Mouse (Mus musculus) CH12.LX (cell line): ENCODE results near the gene Elf5. TPM values are rescaled to one million over a fixed set of nuclear protein-coding genes. Genes with fewer than 3 reads are reported as not detected.
A peak's percentile ranks its signal among the peaks of the same experiment; 100 is the strongest.

Experiments used
- DNase-seq: peaks from one replicate; pipeline ENCODE4 v3.0.0-alpha.2; 2013; ENCODE audit errors: extremely low read depth
- H3K27ac ChIP-seq: 2 replicates; pipeline ENCODE4 v1.5.1; 2012; ENCODE audit warnings: low read depth, mild to moderate bottlenecking, control low read depth, moderate library complexity; ENCODE audit not compliant: insufficient read depth
- H3K27me3 ChIP-seq: replicated peaks from 2 replicates; pipeline ENCODE3; 2012; ENCODE audit warnings: inconsistent platforms
- H3K36me3 ChIP-seq, 2 experiments: replicated peaks in 1 of 2; 2 replicates each; pipeline versions ENCODE3 to v1.6.1; 2012; ENCODE audit warnings: inconsistent platforms in 1 of 2, low read length in 1 of 2, mild to moderate bottlenecking in 1 of 2, mixed read lengths in 1 of 2, moderate library complexity in 1 of 2; ENCODE audit not compliant: control insufficient read depth in 1 of 2, insufficient read depth in 1 of 2
- H3K4me1 ChIP-seq, 2 experiments: 2 replicates each; pipeline ENCODE4 v1.6.1; 2012; ENCODE audit warnings: inconsistent platforms in 1 of 2, moderate library complexity in 1 of 2; ENCODE audit not compliant: insufficient read depth in 2 of 2, control insufficient read depth in 1 of 2
- H3K4me2 ChIP-seq: 2 replicates; pipeline ENCODE4 v1.6.1; 2012; ENCODE audit warnings: low read depth, mild to moderate bottlenecking, control low read depth; ENCODE audit not compliant: poor library complexity, insufficient read depth, severe bottlenecking
- H3K4me3 ChIP-seq, 3 experiments: fragments of 150-350 bp in 1 of 3; sonication (generic) in 1 of 3; replicated peaks in 1 of 3; 2 replicates each; pipeline versions ENCODE3 to v1.5.1; 2011 to 2012; ENCODE audit warnings: low read depth in 2 of 3, low read length in 2 of 3, mild to moderate bottlenecking in 2 of 3, moderate library complexity in 2 of 3, control low read depth in 1 of 3, improper control_type of control experiment in 1 of 3, inconsistent platforms in 1 of 3, mixed read lengths in 1 of 3; ENCODE audit not compliant: poor library complexity in 1 of 3
- H3K79me2 ChIP-seq: replicated peaks from 2 replicates; pipeline ENCODE4 v1.6.1; 2012; ENCODE audit warnings: mild to moderate bottlenecking, moderate library complexity; ENCODE audit not compliant: control insufficient read depth, poor library complexity, insufficient read depth, severe bottlenecking; ENCODE audit errors: extremely low read depth
- H3K9ac ChIP-seq: 2 replicates; pipeline ENCODE4 v1.6.1; 2012; ENCODE audit warnings: low read depth, mild to moderate bottlenecking, control low read depth, moderate library complexity; ENCODE audit not compliant: insufficient read depth
- H3K9me3 ChIP-seq: replicated peaks from 2 replicates; pipeline ENCODE3; 2012; ENCODE audit warnings: low read length, inconsistent platforms, mixed read lengths
- CHD1 ChIP-seq: IDR thresholded peaks from 2 replicates; pipeline ENCODE4 v1.6.1; 2012; ENCODE audit warnings: low read depth, low read length, improper control_type of control experiment, inconsistent platforms
- CTCF ChIP-seq, 2 experiments: IDR thresholded peaks in 1 of 2; conservative IDR thresholded peaks in 1 of 2; 2 replicates each; pipeline ENCODE4 v1.5.1; 2011 to 2012; ENCODE audit warnings: low read depth in 2 of 2, low read length in 2 of 2, improper control_type of control experiment in 1 of 2, inconsistent platforms in 1 of 2, mild to moderate bottlenecking in 1 of 2, moderate library complexity in 1 of 2
- E2F4 ChIP-seq: IDR thresholded peaks from 2 replicates; pipeline ENCODE4 v1.6.1; 2011; ENCODE audit warnings: low read depth, low read length, improper control_type of control experiment; ENCODE audit not compliant: insufficient replicate concordance
- ELF1 ChIP-seq: IDR thresholded peaks from 2 replicates; pipeline ENCODE4 v1.6.1; 2014; ENCODE audit warnings: low read depth, mild to moderate bottlenecking, inconsistent platforms, low read length, improper control_type of control experiment
- EP300 ChIP-seq: IDR thresholded peaks from 2 replicates; pipeline ENCODE4 v1.6.1; 2011; ENCODE audit warnings: low read length, improper control_type of control experiment
- ETS1 ChIP-seq: conservative IDR thresholded peaks from 2 replicates; pipeline ENCODE4 v1.6.1; 2012; ENCODE audit warnings: low read depth, mild to moderate bottlenecking, inconsistent platforms, low read length, improper control_type of control experiment, moderate library complexity
- GABPA ChIP-seq: IDR thresholded peaks from 2 replicates; pipeline ENCODE4 v1.6.1; 2012; ENCODE audit warnings: low read depth, low read length, improper control_type of control experiment, inconsistent platforms; ENCODE audit not compliant: insufficient replicate concordance
- IRF4 ChIP-seq: IDR thresholded peaks from 2 replicates; pipeline ENCODE4 v1.6.1; 2014; ENCODE audit warnings: low read depth, mild to moderate bottlenecking, inconsistent platforms, low read length, improper control_type of control experiment
- JUND ChIP-seq: conservative IDR thresholded peaks from 2 replicates; pipeline ENCODE4 v1.6.1; 2011; ENCODE audit warnings: low read depth, low read length, improper control_type of control experiment
- MAZ ChIP-seq: IDR thresholded peaks from 2 replicates; pipeline ENCODE4 v1.6.1; 2012; ENCODE audit warnings: low read depth, mild to moderate bottlenecking, inconsistent platforms, low read length, improper control_type of control experiment, moderate library complexity
- MEF2A ChIP-seq: IDR thresholded peaks from 2 replicates; pipeline ENCODE4 v1.6.1; 2014; ENCODE audit warnings: low read depth, mild to moderate bottlenecking, inconsistent platforms, low read length, improper control_type of control experiment, borderline replicate concordance
- POLR2A ChIP-seq: IDR thresholded peaks from 2 replicates; pipeline ENCODE4 v1.6.1; 2011; ENCODE audit warnings: low read depth, mild to moderate bottlenecking, improper control_type of control experiment, low read length
- ZC3H11A ChIP-seq: IDR thresholded peaks from 2 replicates; pipeline ENCODE4 v1.6.1; 2012; ENCODE audit warnings: low read depth, mild to moderate bottlenecking, inconsistent platforms, low read length, improper control_type of control experiment
- dilution Hi-C: fragments of 300-500 bp; cut with MboI; formaldehyde crosslinking; loops from 2 replicates; pipeline ENCODE4 v1.14.3; 2020; ENCODE audit warnings: low sequenced_read_pairs; ENCODE audit not compliant: extremely low pct_unique_long_range_greater_than_20kb, extremely low pct_ligation_motif_present
- in situ Hi-C: fragments of 300-500 bp; cut with MboI; formaldehyde crosslinking; loops from 3 replicates; pipeline ENCODE4 v1.14.3; 2019; ENCODE audit warnings: low sequenced_read_pairs, low pct_ligation_motif_present, low pct_unique_long_range_greater_than_20kb, mixed read lengths
- polyA plus RNA-seq: library from polyadenylated mRNA; unstranded; fragments of >175 nt; gene quantifications from 2 replicates; pipeline ENCODE4 v1.2.1, GENCODE M21; 2012; ENCODE audit warnings: low read depth; ENCODE audit not compliant: insufficient read length
- total RNA-seq, 2 experiments: library from RNA; depleted of rRNA; stranded (reverse); fragments of 300-350 nt in 1 of 2; fragments of >200 nt in 1 of 2; gene quantifications; 2 replicates each; pipeline ENCODE4 v1.2.3; 2012 to 2014

Elf5 gene
- total and polyA plus RNA-seq, 3 experiments = not detected

- H3K79me2 ChIP-seq = no peaks in the 10 kb centered on the region
- peaks cover 2% of the 10 kb centered on the region for H3K27me3 ChIP-seq
- in situ Hi-C loops = no loop called here
- dilution Hi-C loops = no loop called here
- H3K4me3 ChIP-seq = no peak overlapping the region
- no peak overlapping the region for H3K27ac ChIP-seq
- H3K4me1 ChIP-seq = no peaks in the 10 kb centered on the region
- no peak for TF ChIP-seq ELF1
- TF ChIP-seq ZC3H11A = no peak
- H3K9ac ChIP-seq = no peak overlapping the region
- H3K4me2 ChIP-seq = no peak overlapping the region
- H3K9me3 ChIP-seq = no peaks in the 10 kb centered on the region
- H3K36me3 ChIP-seq = no peaks in the 10 kb centered on the region
- no peak for DNase-seq
Observed at GRCm38 (mm10) chr2:103391626-103392025, 19.9 kb upstream of the Elf5 start.

GRCm38 (mm10) chr2:103398110-103398509 is 13.4 kb upstream of the Elf5 start:
- Histone ChIP-seq H3K36me3 (no peaks in the 10 kb centered on the region), H3K4me2 (no peak overlapping the region), H3K9ac (no peak overlapping the region), H3K4me1 (peaks cover 0 to 18% of the 10 kb centered on the region in 2 experiments; a peak in 2 of 4 replicates), H3K27ac (no peak overlapping the region), H3K4me3 (no peak overlapping the region), H3K79me2 (no peaks in the 10 kb centered on the region), H3K9me3 (no peaks in the 10 kb centered on the region), H3K27me3 (peaks cover 2% of the 10 kb centered on the region)
- dilution Hi-C loops (no loop called here), in situ Hi-C loops (no loop called here)
- DNase-seq = no peak
- TF ChIP-seq POLR2A (no peak), MAZ (no peak), E2F4 (no peak), CTCF (conservative IDR thresholded peaks at IDR 0.05 in 1 of 2, IDR thresholded peaks at IDR 0.05 in 1 of 2; ENCODE audit: low read depth in 2 of 2, low read length in 2 of 2) (no peak), JUND (no peak)

DNA sequence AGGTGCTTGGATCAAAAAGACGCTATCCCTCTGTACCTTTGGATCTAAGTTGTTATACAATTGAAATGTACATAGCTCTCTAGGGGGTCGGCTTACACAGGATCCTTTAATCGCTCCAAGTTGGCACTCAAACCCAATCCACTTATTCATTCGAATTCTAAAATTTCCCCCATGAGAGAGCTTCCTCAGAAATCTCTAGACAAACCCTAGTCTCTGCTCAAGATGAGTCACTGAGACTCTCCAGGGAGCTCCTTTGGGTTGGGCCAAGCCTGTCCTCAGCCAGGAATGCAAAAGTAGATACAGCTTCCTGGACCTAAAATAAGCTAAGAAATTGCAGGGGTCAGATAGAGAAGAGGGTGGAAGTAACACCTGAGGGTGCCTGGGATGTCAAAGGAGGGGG is 10.8 kb upstream of the Elf5 start:
- Histone ChIP-seq H3K27ac (no peak overlapping the region), H3K36me3 (no peaks in the 10 kb centered on the region), H3K9me3 (no peaks in the 10 kb centered on the region)
- TF ChIP-seq MEF2A (no peak), IRF4 (0 out of 2 replicates have a peak, but pooled peaks have one; percentile 33), CHD1 (no peak), EP300 (peak; percentile 15; the same call in 1 of the 2 replicates), GABPA (no peak), ETS1 (no peak)
- TF ChIP-seq, all 38 proteins: peak for 2
- peak; percentile 56 for DNase-seq
- Histone ChIP-seq H3K4me1 (peaks cover 0 to 18% of the 10 kb centered on the region in 2 experiments; a peak in 2 of 4 replicates), H3K27me3 (peaks cover 2% of the 10 kb centered on the region), H3K4me3 (no peak overlapping the region), H3K79me2 (no peaks in the 10 kb centered on the region), H3K4me2 (no peak overlapping the region), H3K9ac (no peak overlapping the region)
- dilution Hi-C loops (no loop called here), in situ Hi-C loops (no loop called here)
